7 mouse cellular contexts compared by ENCODE assay signal in genomic region chr12:17852138-17852537, GRCm38 (mm10).
A peak's percentile ranks its signal among the peaks of the same experiment; 100 is the strongest.
DNase-seq lines count a peak whose midpoint lies in the region; ATAC-seq and TF ChIP-seq lines count a peak whose summit lies in the region.
"Not testable (repeated sequence)": the region's sequence is repeated elsewhere in the genome, so short reads cannot be mapped to it uniquely, and the experiment has no call there.

No protein-coding gene starts in this region.

- peak; percentile 72 for DNase-seq in ZHBTc4 (ENCODE audit: low read depth, low spot score)
- DNase-seq in cerebellum, adult 9-11 months: peak; percentile 6
- DNase-seq in frontal cortex, postnatal 36 days (ENCODE audit: low spot score in 2 of 2): peak; percentile 54 to 73
- DNase-seq in left cerebral cortex, adult 11 months (ENCODE audit: low spot score): peak; percentile 32
- peak; percentile 20 for DNase-seq in lung, postnatal 25 days (ENCODE audit: low spot score)
- peak; percentile 17 to 31 for DNase-seq in right cerebral cortex, postnatal 36 days (ENCODE audit: low spot score in 2 of 2)

- not testable (repeated sequence) for H3K4me2 ChIP-seq in intestine, postnatal 0 days (replicated peaks; ENCODE audit: low read depth)

- H3K27me3 ChIP-seq in intestine, postnatal 0 days (replicated peaks; ENCODE audit: control insufficient read depth, insufficient read depth, low read length): not testable (repeated sequence)

- H3K27ac ChIP-seq in intestine, postnatal 0 days (ENCODE audit: low read depth, low read length): not testable (repeated sequence)

- H3K9me3 ChIP-seq in intestine, postnatal 0 days (ENCODE audit: control insufficient read depth): not testable (repeated sequence)

- not testable (repeated sequence) for H3K4me1 ChIP-seq in intestine, postnatal 0 days (replicated peaks; ENCODE audit: control insufficient read depth, insufficient read depth, low read length)

- not testable (repeated sequence) for ATAC-seq in intestine, postnatal 0 days

- not testable (repeated sequence) for H3K9ac ChIP-seq in intestine, postnatal 0 days (ENCODE audit: low read depth, low read length)

- peak; percentile 83 for TF ChIP-seq CTCF in intestine, postnatal 0 days (IDR thresholded peaks at IDR 0.05; ENCODE audit: low read depth)

- not testable (repeated sequence) for H3K36me3 ChIP-seq in intestine, postnatal 0 days (ENCODE audit: control insufficient read depth, insufficient read depth)

- 48% methylated on average over 3 of the region's 3 CpGs for WGBS in intestine, postnatal 0 days

- H3K4me3 ChIP-seq in intestine, postnatal 0 days (ENCODE audit: low read depth, low read length): not testable (repeated sequence)

Comparison
In these comparisons a context has a peak if more than half of its experiments do, and no peak if none do; other contexts are left out.
1. DNase-seq: peak in every context shown above with its lines; median percentile 72 in ZHBTc4; 64 in frontal cortex, postnatal 36 days; 32 in left cerebral cortex, adult 11 months; 24 in right cerebral cortex, postnatal 36 days; 20 in lung, postnatal 25 days; 6 in cerebellum, adult 9-11 months.